Mouse (Mus musculus): ENCODE measurements around the gene Fhl4.

Fhl4 gene

DNA sequence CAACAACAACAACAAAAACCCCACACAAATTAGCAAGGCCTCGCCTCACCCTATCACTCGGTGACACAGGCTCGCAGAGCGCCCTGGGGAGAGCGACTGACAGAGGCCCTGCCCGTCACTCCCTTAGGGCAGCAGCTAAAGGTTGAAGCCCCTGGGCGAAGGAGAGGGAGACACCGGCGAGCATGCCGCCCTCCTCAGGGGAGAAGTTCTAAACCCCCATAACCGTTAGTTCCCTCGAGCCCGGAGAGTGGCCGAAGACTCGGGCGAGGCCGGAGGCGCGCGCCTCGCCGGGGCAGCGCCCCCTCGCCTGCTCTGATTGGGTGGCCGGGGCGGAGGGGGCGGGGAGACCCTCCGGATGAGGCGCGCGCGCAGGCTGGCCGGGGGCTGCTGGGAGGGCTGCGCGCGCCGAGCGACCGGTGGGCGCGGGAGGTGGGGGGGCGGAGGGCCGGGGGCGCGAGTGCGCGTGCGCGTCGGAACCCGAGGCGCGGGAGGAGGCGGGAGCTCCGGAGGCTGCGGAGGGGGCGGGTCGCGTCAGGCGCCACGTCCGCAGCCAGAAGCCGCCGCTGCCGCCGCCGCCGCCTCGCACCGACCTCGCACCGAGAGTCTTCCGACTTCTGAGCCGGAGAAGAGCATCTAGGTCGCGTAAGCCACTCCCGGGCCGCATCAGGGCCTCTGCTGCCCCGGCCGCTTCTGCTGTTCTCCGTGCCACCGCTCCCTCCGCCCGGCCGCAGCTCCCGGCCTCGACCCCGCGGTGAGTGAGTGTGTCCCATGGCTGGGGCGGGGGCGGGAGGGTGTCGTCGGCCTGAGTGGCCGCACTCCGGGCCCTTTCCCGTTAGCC is at the start of gene Fhl4, which contains the start of gene Tmem263:
Fhl4 (minus strand) TSS at position 249 of the 838 bp plus-strand sequence.
Tmem263 (plus strand) TSS at position 381 of the 838 bp plus-strand sequence.
- 1% methylated on average over 90 of the region's 96 CpGs for WGBS

DNA sequence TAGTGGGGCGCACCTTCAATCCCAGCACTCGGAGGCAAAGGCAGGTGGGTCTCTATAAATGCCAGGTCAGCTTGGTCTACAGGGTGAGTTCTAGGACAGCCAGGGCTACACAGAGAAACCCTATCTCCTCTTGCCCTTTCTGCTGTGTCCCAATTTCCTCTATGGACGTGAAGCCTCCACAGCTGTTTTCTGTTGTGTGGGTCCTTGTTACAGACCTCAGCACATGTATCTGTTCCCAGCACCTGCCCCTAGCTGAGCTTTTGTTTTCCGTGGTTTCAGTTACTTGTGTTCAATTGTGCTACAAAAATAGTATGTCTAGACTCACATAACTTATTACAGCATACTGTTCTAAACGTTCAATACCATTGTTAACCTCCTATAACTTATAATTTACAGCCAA is 46.9 kb upstream of the Fhl4 start:
- 91% methylated on average over 5 of the region's 5 CpGs for WGBS

DNA sequence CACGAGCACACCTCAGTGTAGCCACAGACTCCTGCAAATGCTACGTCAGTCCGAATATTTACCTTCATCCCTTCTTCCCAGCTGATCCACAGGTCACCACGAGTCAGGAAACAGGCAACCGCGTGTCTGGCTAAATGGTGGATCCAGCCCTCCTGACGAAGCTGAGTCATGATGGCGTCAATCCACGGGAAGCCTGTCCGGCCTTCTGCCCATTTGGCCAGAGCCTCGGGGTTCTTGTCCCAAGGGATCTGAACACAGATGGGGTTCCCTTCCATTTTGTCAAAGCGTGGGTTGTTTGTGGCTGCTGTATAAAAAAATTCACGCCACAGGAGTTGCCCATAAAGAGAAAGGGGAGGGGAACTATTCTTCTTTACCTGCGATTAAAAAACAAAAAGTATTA is 44.0 kb upstream of the Fhl4 start:
- WGBS = 91% methylated on average over 14 of the region's 14 CpGs

DNA sequence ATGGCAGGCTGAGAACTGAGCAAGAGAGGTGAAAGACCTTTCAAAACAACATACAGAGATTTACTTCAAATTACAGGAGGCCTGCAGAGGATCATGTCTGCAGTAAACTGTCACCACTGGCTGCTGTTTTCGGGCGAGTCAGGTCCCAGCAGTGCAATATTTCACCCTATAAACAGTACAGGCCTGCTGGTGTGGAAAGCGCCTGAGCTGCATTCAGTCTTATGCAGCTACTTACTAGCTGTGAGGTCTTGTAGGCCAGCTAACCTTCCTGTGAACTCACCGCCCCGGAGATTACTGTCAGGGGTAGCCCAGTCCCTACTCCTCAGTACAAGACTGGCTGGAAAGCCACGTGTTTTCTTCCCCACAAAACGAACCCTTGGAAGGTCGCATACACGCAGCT is 39.2 kb upstream of the Fhl4 start:
- WGBS = 94% methylated on average over 9 of the region's 9 CpGs

DNA sequence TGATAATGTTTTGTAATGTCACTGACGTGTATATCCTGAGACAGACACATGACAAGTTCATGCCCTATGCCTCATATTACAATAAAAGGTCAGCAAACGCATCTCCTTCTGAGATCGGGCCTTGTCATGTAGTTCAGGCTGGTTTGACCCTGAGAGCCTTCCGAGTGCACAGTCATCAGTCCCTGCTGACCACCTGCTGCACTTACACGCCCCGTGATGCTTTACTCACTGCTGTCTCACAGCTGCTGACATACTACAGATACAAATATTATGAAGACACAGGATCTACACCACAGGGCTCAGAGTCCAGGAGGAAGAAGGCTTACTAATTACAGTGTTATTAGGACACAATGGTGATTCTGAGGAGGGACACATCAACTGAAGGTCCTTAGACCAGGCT is 34.3 kb upstream of the Fhl4 start:
- WGBS = 94% methylated on average over 6 of the region's 6 CpGs

DNA sequence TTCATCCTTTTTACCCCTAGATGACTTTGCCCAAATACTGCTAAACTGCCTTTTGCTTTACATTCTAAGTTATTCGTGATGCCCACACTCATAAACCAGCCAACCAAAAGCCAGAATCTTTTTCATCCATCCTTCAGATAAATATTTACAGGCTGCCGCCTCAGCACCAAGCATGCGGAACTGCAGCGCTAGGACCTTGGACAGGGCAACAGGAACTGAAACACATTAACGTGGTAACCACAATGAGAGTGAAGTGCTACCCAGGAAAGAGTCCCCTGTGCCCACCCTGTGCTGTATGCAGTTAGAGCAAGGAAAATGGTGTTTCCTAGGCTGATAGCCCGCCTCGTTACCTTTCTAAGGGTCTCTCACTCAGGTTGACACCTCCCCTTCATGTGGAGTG is 26.2 kb upstream of the Fhl4 start:
- 19% methylated on average over 7 of the region's 7 CpGs for WGBS

DNA sequence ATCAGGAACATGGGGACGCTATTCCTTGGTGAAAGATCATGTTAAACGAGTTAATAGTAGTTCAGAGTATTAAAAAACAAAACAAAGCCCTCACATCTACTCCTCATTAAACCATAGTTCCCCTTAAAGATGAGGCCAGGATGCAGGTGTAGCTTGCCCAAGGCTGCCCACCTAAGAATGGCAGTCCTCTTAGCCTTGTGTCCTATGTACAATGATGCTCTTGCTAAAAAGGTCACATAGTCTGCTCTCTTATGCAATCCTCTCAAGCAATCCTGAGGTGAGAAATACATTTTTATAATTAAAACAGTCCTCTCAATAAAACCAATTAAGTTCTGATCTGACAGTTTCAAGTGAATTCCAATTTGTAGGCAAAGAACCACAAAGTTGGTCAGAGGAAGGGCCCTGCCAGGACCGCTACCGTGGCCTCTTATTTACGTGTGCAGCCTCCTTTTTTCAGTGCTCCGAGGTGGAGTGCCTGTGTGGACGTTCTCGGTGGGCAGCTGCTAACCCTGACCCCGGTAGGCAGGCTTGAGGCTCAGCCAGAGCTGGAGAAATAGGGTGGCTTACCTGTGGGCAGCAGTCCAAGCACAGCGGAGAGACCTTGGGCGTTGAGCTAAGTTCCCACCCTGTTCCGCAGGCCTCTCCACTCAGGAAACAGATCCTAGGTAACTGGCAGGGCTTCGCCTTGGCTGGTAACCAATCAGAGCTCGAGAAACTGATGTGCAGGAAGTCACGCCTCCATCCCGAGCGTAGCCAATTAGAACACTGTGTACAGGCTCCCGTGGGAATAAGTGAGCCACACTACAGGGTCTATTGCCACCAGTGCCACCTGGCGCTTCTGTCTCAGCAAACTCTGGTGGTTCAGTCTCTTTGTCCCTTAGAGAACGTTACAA is 25.3 kb upstream of the Fhl4 start, which contains the start of gene Mterf2:
Mterf2 (minus strand) TSS at position 633 of the 893 bp plus-strand sequence.
- WGBS = 3% methylated on average over 20 of the region's 20 CpGs

DNA sequence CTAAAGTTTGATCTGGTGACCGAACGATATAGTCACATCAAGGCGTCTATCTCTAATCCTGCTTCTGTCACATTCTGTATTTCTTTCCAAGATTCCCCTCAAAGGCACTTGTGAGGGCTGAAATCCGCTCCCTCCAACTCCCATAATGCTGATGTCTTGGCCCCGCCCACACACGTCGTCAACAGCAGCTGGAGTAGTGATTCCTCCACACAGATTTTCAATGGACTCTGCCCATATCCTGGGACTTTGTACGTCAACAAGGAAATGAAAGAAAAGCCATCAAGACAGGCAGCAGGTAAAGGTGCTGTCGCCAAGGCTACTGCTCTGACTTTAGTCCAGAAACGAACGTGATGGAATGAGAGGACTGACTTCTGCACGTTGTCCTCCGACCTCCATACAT is 22.9 kb upstream of the Fhl4 start:
- WGBS = 84% methylated on average over 13 of the region's 13 CpGs

DNA sequence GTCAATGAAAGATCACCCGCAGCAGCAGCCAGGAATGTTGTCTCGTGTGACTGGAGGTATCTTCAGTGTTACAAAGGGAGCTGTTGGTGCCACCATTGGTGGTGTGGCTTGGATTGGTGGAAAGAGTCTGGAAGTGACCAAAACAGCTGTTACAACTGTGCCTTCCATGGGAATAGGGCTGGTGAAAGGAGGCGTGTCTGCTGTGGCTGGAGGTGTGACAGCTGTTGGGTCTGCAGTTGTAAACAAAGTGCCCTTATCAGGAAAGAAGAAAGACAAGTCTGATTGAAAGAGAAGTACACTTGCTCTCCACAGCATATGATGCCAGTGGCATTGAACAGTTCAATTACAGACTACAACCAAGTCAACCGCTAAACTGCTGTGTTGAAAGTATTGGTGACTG is 12.1 kb upstream of the Fhl4 start:
- WGBS = 91% methylated on average over 4 of the region's 4 CpGs

DNA sequence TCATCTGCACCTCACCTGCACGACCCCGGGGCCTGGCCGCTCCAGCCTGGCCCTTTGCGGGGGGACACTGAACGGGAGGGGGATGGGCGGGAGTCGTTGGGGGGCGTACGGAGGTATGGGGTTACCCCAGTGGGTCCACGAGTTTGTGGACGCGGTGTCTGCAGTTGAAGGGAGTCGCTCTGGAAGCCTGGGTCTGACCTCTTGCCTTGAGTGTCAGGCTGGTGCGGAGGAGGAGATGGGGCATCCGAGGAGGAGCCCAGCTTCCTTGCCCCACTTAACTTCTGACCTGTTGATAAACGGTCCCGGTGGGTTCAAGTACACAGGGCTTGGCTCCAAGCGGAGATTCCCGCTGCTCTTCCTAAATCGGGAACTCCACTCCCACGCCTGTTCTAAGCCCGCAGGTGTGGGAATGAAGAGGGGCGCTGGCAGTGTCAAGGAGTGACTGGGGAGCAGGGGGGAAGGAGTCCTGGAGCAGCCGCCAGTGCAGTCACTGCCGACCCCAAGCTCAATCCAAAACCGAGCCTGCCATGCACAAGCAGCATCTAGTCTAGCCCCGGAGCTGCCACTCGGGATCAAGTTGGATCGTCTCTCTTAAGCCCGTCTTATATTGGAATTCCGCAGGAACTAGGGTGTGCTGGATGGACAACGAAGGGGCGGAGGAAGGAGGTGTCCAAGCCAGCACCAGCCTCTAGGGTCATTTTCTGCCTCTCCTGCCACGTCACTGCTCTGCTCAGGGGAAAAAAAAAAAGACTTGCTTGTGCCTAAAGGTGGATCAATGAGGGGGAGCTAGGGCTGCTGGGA is 990 bp upstream of the Fhl4 start:
- whole genome bisulfite sequencing = under 1% methylated on average over 34 of the region's 34 CpGs

DNA sequence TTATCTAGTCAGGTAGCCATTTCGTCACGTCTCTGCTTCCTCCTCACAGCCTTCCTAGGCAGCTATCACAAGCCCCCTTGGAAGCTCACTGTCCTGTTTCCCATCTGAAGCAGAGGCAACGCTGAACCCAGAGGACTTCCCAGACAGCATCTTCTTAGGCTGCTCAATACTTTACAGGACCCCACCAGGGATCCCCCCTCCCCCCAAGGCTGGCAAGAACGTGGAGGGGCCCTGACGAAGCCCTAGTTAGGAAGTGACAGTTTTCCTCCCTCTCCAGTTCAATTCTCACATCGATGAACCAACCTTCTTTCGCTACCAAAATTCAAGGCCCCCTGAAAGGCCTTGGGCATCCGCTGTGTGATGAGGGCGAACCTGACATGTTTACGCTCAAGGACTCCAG is 454 bp downstream of the Fhl4 start:
- WGBS = 2% methylated on average over 10 of the region's 10 CpGs

DNA sequence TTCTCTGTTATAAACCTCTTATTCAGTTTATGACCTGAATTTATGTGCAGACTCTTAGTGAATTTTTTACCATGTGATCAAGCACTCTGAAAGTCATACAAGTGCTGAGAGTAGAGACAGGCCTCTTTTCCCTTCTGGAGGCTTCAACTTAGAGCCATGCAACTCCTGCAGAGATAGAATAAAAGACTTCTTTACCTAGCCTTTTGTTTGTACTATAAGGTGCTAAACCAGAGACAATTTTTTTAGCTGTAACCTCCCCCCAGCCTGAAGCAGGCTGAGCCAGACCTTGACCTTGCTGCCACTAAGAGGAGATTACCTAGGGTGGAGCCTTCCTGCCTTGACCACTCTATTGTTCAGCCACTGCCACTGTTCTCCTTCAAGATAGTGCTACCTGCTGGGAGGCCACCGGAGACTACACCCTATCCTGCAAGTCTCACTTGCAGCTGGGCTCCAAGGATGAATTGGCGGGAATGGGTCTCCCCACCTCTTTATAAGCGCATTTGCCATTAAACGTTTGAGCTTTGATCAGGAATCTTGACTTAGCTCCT is 30.6 kb downstream of the Fhl4 start:
- 72% methylated on average over 4 of the region's 4 CpGs for WGBS

DNA sequence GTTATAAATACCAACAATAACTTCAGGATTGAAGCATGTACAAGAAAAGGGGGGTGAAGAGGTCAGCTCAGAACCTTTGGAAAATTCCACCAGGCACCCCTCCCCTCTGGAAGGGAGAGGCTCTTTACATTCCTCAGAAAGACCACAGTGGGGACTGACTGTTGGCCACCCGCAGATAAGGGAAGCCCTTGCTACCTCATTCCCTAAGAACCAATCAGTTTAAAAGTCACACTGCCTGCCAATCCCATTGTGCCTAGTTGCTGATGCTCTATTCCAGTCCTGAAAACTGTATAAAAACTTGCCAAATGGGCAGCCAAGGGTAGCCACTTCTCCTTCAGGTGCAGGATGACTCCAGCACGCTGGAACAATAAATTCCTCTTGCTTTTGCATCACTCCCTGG is 47.4 kb downstream of the Fhl4 start:
- WGBS = 85% methylated on average over 2 of the region's 2 CpGs

DNA sequence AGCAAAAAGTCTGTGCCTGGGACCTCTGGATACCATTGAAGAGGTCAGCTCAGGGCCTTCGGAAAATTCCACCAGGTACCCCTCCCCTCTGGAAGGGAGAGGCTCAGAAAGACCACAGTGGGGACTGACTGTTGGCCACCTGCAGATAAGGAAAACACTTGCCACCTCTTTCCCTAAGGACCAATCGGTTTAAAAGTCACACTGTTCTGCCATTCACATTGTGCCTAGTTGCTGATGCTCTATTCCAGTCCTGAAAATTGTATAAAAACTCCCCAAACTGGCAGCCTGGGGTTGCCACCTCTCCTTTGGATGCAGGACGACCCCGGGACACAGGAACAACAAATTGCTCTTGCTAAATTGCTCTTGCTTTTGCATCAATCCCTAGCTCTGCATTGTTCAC is 49.8 kb downstream of the Fhl4 start:
- 44% methylated on average over 4 of the region's 4 CpGs for WGBS

DNA sequence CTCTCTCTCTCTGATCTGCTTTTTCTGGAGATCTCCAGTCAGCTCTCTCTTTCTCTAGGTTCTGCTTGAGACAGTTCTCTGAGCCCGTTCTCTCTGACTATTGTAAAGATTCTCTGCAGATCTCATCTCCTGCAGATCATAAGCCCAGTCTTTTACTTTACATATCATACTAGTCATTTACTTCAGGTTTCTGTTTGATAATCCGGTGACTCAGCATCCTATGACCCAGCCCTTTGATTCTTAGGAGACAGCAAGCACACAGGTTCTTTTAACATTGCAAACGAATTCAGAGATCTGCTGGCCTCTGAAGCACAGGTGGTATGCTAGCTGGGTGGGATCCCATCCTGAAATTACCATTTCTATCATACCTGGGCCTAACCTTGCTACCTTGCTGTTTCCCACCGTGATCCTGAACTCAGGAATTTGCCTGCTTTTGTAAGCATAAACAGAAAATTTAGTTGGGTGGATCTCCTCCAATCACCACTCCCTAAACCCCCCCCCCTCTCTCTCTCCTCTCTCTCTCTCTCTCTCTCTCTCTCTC is 51.6 kb downstream of the Fhl4 start:
- 68% methylated on average over 4 of the region's 4 CpGs for WGBS

DNA sequence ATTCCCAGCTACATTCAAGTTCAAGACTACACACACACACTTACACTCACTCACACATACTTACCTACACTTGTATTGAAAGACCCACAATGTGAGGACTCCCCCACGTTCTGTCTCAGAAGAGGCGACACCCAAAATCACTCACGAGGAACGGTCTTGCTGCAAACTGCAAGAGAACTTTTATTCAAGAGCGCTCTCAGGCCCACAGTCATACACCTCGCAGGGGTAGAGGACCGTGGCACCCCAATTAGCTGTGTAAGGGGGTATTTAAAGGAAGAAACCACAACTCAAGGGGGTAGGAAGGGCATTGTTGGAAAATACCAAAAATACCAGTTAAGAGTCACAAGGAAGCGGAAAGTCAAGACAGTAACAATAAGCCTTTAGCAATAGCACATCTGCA is 54.3 kb downstream of the Fhl4 start:
- WGBS = 94% methylated on average over 8 of the region's 8 CpGs

DNA sequence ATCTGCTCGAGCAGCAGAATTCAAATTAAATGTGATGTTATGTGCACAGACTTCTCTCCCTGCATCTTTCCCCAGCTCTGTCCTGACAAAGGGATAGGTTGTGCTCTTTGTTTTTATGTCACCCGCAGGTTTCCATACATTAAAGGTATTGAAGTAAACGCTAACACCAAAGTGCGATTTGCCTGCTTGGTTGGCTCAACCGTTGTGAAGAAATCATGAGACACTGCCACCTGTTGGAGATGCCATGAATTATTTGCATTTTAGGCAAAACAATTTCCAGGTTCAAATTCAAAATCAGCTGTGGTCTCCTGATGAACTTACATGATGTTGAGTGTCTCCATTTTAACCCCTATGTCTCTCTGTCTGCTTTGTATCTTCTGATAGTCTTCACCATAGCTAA is 55.7 kb downstream of the Fhl4 start:
- WGBS = 12% methylated on average over 5 of the region's 5 CpGs

Data from cerebral cortex, adult 2 months (tissue).